28 mouse cellular contexts compared by ENCODE assay signal in the genomic region with DNA sequence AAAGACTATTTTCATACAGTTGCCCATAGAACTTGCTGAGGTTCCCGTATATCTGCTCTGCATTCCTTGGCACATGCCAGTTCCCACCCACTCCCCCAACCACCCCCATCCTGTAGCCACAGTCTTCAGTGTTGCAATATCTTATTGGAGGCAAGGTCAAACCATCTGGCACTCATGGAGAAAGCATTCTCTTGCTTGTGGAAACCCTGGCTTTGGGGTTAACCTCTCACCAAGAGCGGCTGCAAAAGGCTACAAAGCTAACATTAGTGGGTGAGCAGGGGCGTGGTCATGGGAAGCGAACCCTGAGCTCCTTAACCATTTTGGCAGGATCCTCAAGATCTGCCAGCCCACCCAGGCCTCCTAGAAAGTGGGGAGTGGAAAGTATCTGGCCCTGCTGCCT. TPM values are rescaled to one million over a fixed set of nuclear protein-coding genes. Genes with fewer than 3 reads are reported as not detected.
DNase-seq lines count a peak whose midpoint lies in the region; ATAC-seq and TF ChIP-seq lines count a peak whose summit lies in the region.
"Had no signal": no experiment of that assay in that cellular context is flagged by ENCODE, and none has a peak within 500 bp of the region (broad histone marks: within the 10 kb centered on the region; RNA-seq: fewer than 3 reads in every experiment).

No protein-coding gene starts in this region.

- H3K27me3 ChIP-seq in lung, postnatal 0 days (replicated peaks; ENCODE audit: insufficient read depth, low read length), result no peaks in the 10 kb centered on the region
- H3K27me3 ChIP-seq in embryonic facial prominence, embryonic 14.5 days (replicated peaks; ENCODE audit: control insufficient read depth, insufficient read depth, low read length), result no peaks in the 10 kb centered on the region
- no peaks in the 10 kb centered on the region for H3K27me3 ChIP-seq in myocyte (ENCODE audit: control insufficient read depth, insufficient read depth, insufficient read length)
- no peaks in the 10 kb centered on the region for H3K27me3 ChIP-seq in midbrain, postnatal 0 days (ENCODE audit: insufficient read depth, low read length)
- H3K27me3 ChIP-seq: hindbrain, embryonic 13.5 days; liver, embryonic 13.5 days; midbrain, embryonic 15.5 days; neural tube, embryonic 12.5 days had no signal

- peaks cover 4% of the 10 kb centered on the region; the same call in 1 of the 2 replicates for H3K4me1 ChIP-seq in lung, postnatal 0 days (ENCODE audit: insufficient read depth, low read depth, low read length)
- peaks cover 21% of the 10 kb centered on the region; the same call in 1 of the 2 replicates for H3K4me1 ChIP-seq in embryonic facial prominence, embryonic 14.5 days (ENCODE audit: control insufficient read depth, insufficient read depth, low read length)
- no peaks in the 10 kb centered on the region for H3K4me1 ChIP-seq in midbrain, postnatal 0 days (ENCODE audit: insufficient read depth, low read length)
- H3K4me1 ChIP-seq: midbrain, embryonic 15.5 days; neural tube, embryonic 12.5 days had no signal

- no peak for TF ChIP-seq EP300 in lung, postnatal 0 days (IDR thresholded peaks at IDR 0.05)

- no peaks in the 10 kb centered on the region for H3K9me3 ChIP-seq in lung, postnatal 0 days (ENCODE audit: low read length)
- H3K9me3 ChIP-seq in embryonic facial prominence, embryonic 14.5 days (ENCODE audit: control insufficient read depth, low read length), result no peaks in the 10 kb centered on the region
- H3K9me3 ChIP-seq in midbrain, postnatal 0 days (ENCODE audit: low read length), result no peaks in the 10 kb centered on the region
- H3K9me3 ChIP-seq: forebrain, embryonic 12.5 days; hindbrain, embryonic 13.5 days; liver, embryonic 13.5 days; midbrain, embryonic 10.5 days; midbrain, embryonic 15.5 days; neural tube, embryonic 12.5 days had no signal

- 66% methylated on average over 4 of the region's 4 CpGs for WGBS in lung, postnatal 0 days
- 76% methylated on average over 4 of the region's 4 CpGs for WGBS in embryonic facial prominence, embryonic 14.5 days
- 92% methylated on average over 4 of the region's 4 CpGs for WGBS in midbrain, postnatal 0 days

- no peak overlapping the region for H3K4me2 ChIP-seq in lung, postnatal 0 days (replicated peaks; ENCODE audit: low read depth, low read length)
- H3K4me2 ChIP-seq in embryonic facial prominence, embryonic 14.5 days (ENCODE audit: low read depth, low read length), result no peak overlapping the region
- peak overlapping the region; percentile 26 for H3K4me2 ChIP-seq in myocyte (ENCODE audit: low read depth)
- H3K4me2 ChIP-seq in midbrain, postnatal 0 days (ENCODE audit: low read depth, low read length, poor library complexity, severe bottlenecking), result no peak overlapping the region
- H3K4me2 ChIP-seq: forebrain, embryonic 12.5 days; heart, embryonic 11.5 days; hindbrain, embryonic 13.5 days; liver, embryonic 13.5 days; midbrain, embryonic 15.5 days; neural tube, embryonic 12.5 days had no signal

- no peak for ATAC-seq in lung, postnatal 0 days
- no peak for ATAC-seq in embryonic facial prominence, embryonic 14.5 days (ENCODE audit: low read depth)
- ATAC-seq in midbrain, postnatal 0 days (ENCODE audit: low FRiP score), result no peak
- ATAC-seq: forebrain, postnatal 0 days; intestine, embryonic 16.5 days; midbrain, embryonic 15.5 days had no signal

- DNase-seq in lung, postnatal 36 days, result peak; percentile 51
- DNase-seq in lung, postnatal 0 days (ENCODE audit: low spot score), result no peak
- DNase-seq in adipocyte (ENCODE audit: low spot score), result peak; percentile 48
- peak; percentile 80 for DNase-seq in embryonic facial prominence, embryonic 14.5 days (ENCODE audit: low spot score)
- DNase-seq in midbrain, postnatal 0 days (ENCODE audit: low spot score), result no peak
- no peak for DNase-seq in adrenal gland, postnatal 25 days
- DNase-seq: adrenal gland, adult 2 months; cerebellum, postnatal 10 days; forebrain, postnatal 0 days; gastrocnemius, postnatal 14 days; heart, adult 11 months; heart, postnatal 4 days; kidney, adult 9 months; kidney, postnatal 10 days; layer of hippocampus, postnatal 36 days; liver, embryonic 13.5 days; lung, postnatal 10 days; thymus, adult 2 months; thymus, postnatal 36 days had no signal

- TF ChIP-seq POLR2A in myocyte (IDR thresholded peaks at IDR 0.05; ENCODE audit: insufficient read length, low read depth), result no peak

- no peak overlapping the region for H3K27ac ChIP-seq in lung, postnatal 0 days (ENCODE audit: low read length)
- H3K27ac ChIP-seq in embryonic facial prominence, embryonic 14.5 days (replicated peaks; ENCODE audit: low read depth, low read length), result no peak overlapping the region
- no peak overlapping the region for H3K27ac ChIP-seq in midbrain, postnatal 0 days (ENCODE audit: low read depth, low read length)
- H3K27ac ChIP-seq: forebrain, embryonic 12.5 days; hindbrain, embryonic 13.5 days; liver, embryonic 13.5 days; midbrain, embryonic 10.5 days; midbrain, embryonic 15.5 days; neural tube, embryonic 12.5 days had no signal

- H3ac ChIP-seq in myocyte (ENCODE audit: control insufficient read depth, insufficient read length), result no peak overlapping the region

- H3K9ac ChIP-seq in lung, postnatal 0 days (replicated peaks; ENCODE audit: low read depth), result no peak overlapping the region
- H3K9ac ChIP-seq in embryonic facial prominence, embryonic 14.5 days (ENCODE audit: low read depth, low read length), result no peak overlapping the region
- H3K9ac ChIP-seq in midbrain, postnatal 0 days (replicated peaks; ENCODE audit: low read length, poor library complexity, severe bottlenecking), result no peak overlapping the region
- H3K9ac ChIP-seq: forebrain, embryonic 12.5 days; forebrain, postnatal 0 days; hindbrain, embryonic 13.5 days; liver, embryonic 13.5 days; midbrain, embryonic 15.5 days; neural tube, embryonic 12.5 days had no signal

- TF ChIP-seq CTCF in lung, postnatal 0 days (IDR thresholded peaks at IDR 0.05), result no peak
- no peak for TF ChIP-seq CTCF in midbrain, postnatal 0 days (IDR thresholded peaks at IDR 0.05)

- H3K4me3 ChIP-seq in lung, postnatal 0 days (ENCODE audit: low read depth, low read length), result no peak overlapping the region
- H3K4me3 ChIP-seq in embryonic facial prominence, embryonic 14.5 days (ENCODE audit: low read depth, low read length), result no peak overlapping the region
- H3K4me3 ChIP-seq in myocyte, result no peak overlapping the region
- H3K4me3 ChIP-seq in midbrain, postnatal 0 days (ENCODE audit: low read depth, low read length), result no peak overlapping the region
- H3K4me3 ChIP-seq: erythroblast, embryonic 14.5 days; forebrain, embryonic 12.5 days; hindbrain, embryonic 13.5 days; liver, embryonic 13.5 days; midbrain, embryonic 10.5 days; midbrain, embryonic 15.5 days; neural tube, embryonic 12.5 days had no signal

- no peaks in the 10 kb centered on the region for H3K36me3 ChIP-seq in lung, postnatal 0 days (ENCODE audit: insufficient read depth, low read length)
- no peaks in the 10 kb centered on the region for H3K36me3 ChIP-seq in embryonic facial prominence, embryonic 14.5 days (ENCODE audit: control insufficient read depth, insufficient read depth, low read length)
- no peaks in the 10 kb centered on the region for H3K36me3 ChIP-seq in myocyte (ENCODE audit: control insufficient read depth, insufficient read depth)
- no peaks in the 10 kb centered on the region for H3K36me3 ChIP-seq in midbrain, postnatal 0 days (ENCODE audit: insufficient read depth, low read length)
- H3K36me3 ChIP-seq: forebrain, embryonic 12.5 days; hindbrain, embryonic 13.5 days; liver, embryonic 13.5 days; midbrain, embryonic 10.5 days; midbrain, embryonic 15.5 days; neural tube, embryonic 12.5 days had no signal

- H3K79me2 ChIP-seq in myocyte (ENCODE audit: control insufficient read depth, insufficient read depth), result no peaks in the 10 kb centered on the region

TF ChIP-seq in myocyte, 11 proteins besides CTCF, POLR2A, EP300 and RAD21:
- TF ChIP-seq MYOD1 (IDR thresholded peaks at IDR 0.05; ENCODE audit: control insufficient read depth in 1 of 3, insufficient read length in 2 of 3, low read depth in 2 of 3) (no peak), CEBPB (IDR thresholded peaks at IDR 0.05; ENCODE audit: insufficient read depth, poor library complexity, severe bottlenecking) (peak; percentile 81; the same call in 1 of the 2 replicates), MAX (IDR thresholded peaks at IDR 0.05; ENCODE audit: low read depth) (no peak)

RNA-seq across cellular contexts. Expression of a gene that starts 59.7 kb away (rescaled TPM):
- 18.9 and 19.8 TPM in 2 replicates for polyA plus RNA-seq in lung, postnatal 0 days (2015; fragmentation: Nextera tagmentation; extraction: Ambion mirVana)
- polyA plus RNA-seq in embryonic facial prominence, embryonic 14.5 days (2014; fragmentation: Nextera tagmentation; extraction: Ambion mirVana), result 42.2 and 44.4 TPM in 2 replicates
- 61.8 TPM for polyA plus RNA-seq in myocyte (2012; fragmentation: generic; extraction: Trizol)
- 49.9 and 54.8 TPM in 2 replicates for total RNA-seq in midbrain, postnatal 0 days (2014; rRNA removed)
- polyA plus RNA-seq in midbrain, postnatal 0 days (2015; fragmentation: Nextera tagmentation; extraction: Ambion mirVana), result 52.4 and 55.9 TPM in 2 replicates
- 40.0 and 46.6 TPM in 2 replicates for total RNA-seq in adrenal gland, postnatal 25 days (2021)

Comparison
In these comparisons a context has a peak if more than half of its experiments do, and no peak if none do; other contexts are left out.
1. DNase-seq: peak in lung, postnatal 36 days (single experiment), adipocyte (single experiment) and embryonic facial prominence, embryonic 14.5 days (single experiment); none in lung, postnatal 0 days (single experiment), midbrain, postnatal 0 days (single experiment) and adrenal gland, postnatal 25 days (single experiment).